Mouse (Mus musculus): ENCODE data around the gene Tmem60. TPM values are rescaled to one million over a fixed set of nuclear protein-coding genes. Genes with fewer than 3 reads are reported as not detected.

Gene Tmem60
- polyA plus RNA-seq, 1 experiment from 2014 or later: 76.2 TPM

- Histone ChIP-seq H3K4me3 (ENCODE audit: low read depth, low read length) (no peak overlapping the region), H3K9me3 (replicated peaks; ENCODE audit: control insufficient read depth, low read length) (no peaks in the 10 kb centered on the region), H3K27ac (ENCODE audit: low read depth, low read length) (no peak overlapping the region), H3K4me1 (ENCODE audit: control insufficient read depth, insufficient read depth, low read length) (no peaks in the 10 kb centered on the region), H3K4me2 (ENCODE audit: low read length) (no peak overlapping the region), H3K27me3 (replicated peaks; ENCODE audit: control insufficient read depth, insufficient read depth, low read length) (no peaks in the 10 kb centered on the region), H3K36me3 (ENCODE audit: control insufficient read depth, insufficient read depth, low read length) (no peaks in the 10 kb centered on the region), H3K9ac (ENCODE audit: low read length) (no peak overlapping the region)
- WGBS: 81% methylated on average over 3 of the region's 3 CpGs
- ATAC-seq (no peak), DNase-seq (ENCODE audit: low spot score) (no peak)
Measured at GRCm38 (mm10) chr5:20925451-20925850, 43.5 kb downstream of the Tmem60 start.

- DNase-seq (ENCODE audit: low spot score): no peak
- no peak overlapping the region for H3K27ac ChIP-seq (ENCODE audit: low read depth, low read length)
- no peak for ATAC-seq
- no peak overlapping the region for H3K4me3 ChIP-seq (ENCODE audit: low read depth, low read length)
- no peaks in the 10 kb centered on the region for H3K4me1 ChIP-seq (ENCODE audit: control insufficient read depth, insufficient read depth, low read length)
- no peaks in the 10 kb centered on the region for H3K9me3 ChIP-seq (replicated peaks; ENCODE audit: control insufficient read depth, low read length)
- H3K4me2 ChIP-seq (ENCODE audit: low read length): no peak overlapping the region
- WGBS: 87% methylated on average over 6 of the region's 6 CpGs
- H3K27me3 ChIP-seq (replicated peaks; ENCODE audit: control insufficient read depth, insufficient read depth, low read length): no peaks in the 10 kb centered on the region
- H3K9ac ChIP-seq (ENCODE audit: low read length): no peak overlapping the region
- no peaks in the 10 kb centered on the region for H3K36me3 ChIP-seq (ENCODE audit: control insufficient read depth, insufficient read depth, low read length)
Measured at GRCm38 (mm10) chr5:20929669-20930151, 47.7 kb downstream of the Tmem60 start.

DNA sequence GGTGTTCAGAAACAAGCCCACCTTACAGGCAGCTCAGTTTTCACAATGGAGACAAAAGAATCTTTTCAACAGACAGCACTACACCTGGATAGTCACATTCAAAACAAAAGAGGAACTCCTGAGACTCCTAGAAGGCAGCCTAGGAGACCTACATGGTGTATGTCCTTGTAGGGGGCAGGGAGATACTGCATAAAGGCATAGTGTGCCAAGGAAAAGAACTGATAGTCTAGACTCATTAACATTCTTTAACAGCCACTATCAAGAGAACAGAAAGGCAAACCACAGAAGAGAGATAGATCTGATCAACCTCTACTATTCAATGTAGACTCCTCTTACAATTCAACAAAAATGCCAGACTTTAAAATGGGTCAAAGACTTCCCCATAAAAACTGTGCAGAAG, 48.4 kb downstream of the Tmem60 start:
- H3K4me1 ChIP-seq (ENCODE audit: control insufficient read depth, insufficient read depth, low read length): no peaks in the 10 kb centered on the region
- no peak for ATAC-seq
- no peak overlapping the region for H3K4me3 ChIP-seq (ENCODE audit: low read depth, low read length)
- no peaks in the 10 kb centered on the region for H3K27me3 ChIP-seq (replicated peaks; ENCODE audit: control insufficient read depth, insufficient read depth, low read length)
- no peak for DNase-seq (ENCODE audit: low spot score)
- H3K27ac ChIP-seq (ENCODE audit: low read depth, low read length): no peak overlapping the region
- H3K9me3 ChIP-seq (replicated peaks; ENCODE audit: control insufficient read depth, low read length): no peaks in the 10 kb centered on the region
- no peak overlapping the region for H3K4me2 ChIP-seq (ENCODE audit: low read length)
- no peak overlapping the region for H3K9ac ChIP-seq (ENCODE audit: low read length)
- no peaks in the 10 kb centered on the region for H3K36me3 ChIP-seq (ENCODE audit: control insufficient read depth, insufficient read depth, low read length)

DNA sequence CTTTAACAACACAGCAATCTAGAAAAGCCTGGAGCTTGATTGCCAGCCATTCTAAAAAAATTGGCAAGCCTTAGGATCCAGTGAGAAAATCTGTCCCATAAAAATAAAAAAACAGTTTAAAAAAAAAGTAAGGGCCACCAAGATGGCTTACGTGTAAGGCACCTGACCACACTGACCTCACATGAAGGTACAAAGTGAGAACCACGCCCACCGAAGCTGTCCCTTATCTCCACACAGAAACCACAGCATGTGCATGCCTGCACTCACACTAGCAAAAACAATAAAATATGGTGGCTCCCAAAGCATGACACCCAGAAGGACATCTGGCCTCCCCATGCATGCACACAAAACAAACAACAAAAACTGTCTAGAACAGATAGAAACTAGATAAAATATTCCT, 49.3 kb downstream of the Tmem60 start:
- Histone ChIP-seq H3K9ac (ENCODE audit: low read length) (no peak overlapping the region), H3K4me2 (ENCODE audit: low read length) (no peak overlapping the region), H3K4me3 (ENCODE audit: low read depth, low read length) (no peak overlapping the region), H3K4me1 (ENCODE audit: control insufficient read depth, insufficient read depth, low read length) (no peaks in the 10 kb centered on the region), H3K9me3 (replicated peaks; ENCODE audit: control insufficient read depth, low read length) (no peaks in the 10 kb centered on the region), H3K27ac (ENCODE audit: low read depth, low read length) (no peak overlapping the region), H3K27me3 (replicated peaks; ENCODE audit: control insufficient read depth, insufficient read depth, low read length) (no peaks in the 10 kb centered on the region), H3K36me3 (ENCODE audit: control insufficient read depth, insufficient read depth, low read length) (no peaks in the 10 kb centered on the region)
- ATAC-seq: no peak
- DNase-seq (ENCODE audit: low spot score): no peak
- WGBS: 93% methylated on average over 3 of the region's 3 CpGs

- Histone ChIP-seq H3K9me3 (replicated peaks; ENCODE audit: control insufficient read depth, low read length) (no peaks in the 10 kb centered on the region), H3K4me1 (ENCODE audit: control insufficient read depth, insufficient read depth, low read length) (no peaks in the 10 kb centered on the region), H3K4me2 (ENCODE audit: low read length) (no peak overlapping the region), H3K27me3 (replicated peaks; ENCODE audit: control insufficient read depth, insufficient read depth, low read length) (no peaks in the 10 kb centered on the region), H3K9ac (ENCODE audit: low read length) (no peak overlapping the region), H3K4me3 (ENCODE audit: low read depth, low read length) (no peak overlapping the region), H3K27ac (ENCODE audit: low read depth, low read length) (no peak overlapping the region), H3K36me3 (ENCODE audit: control insufficient read depth, insufficient read depth, low read length) (no peaks in the 10 kb centered on the region)
- ATAC-seq (no peak), DNase-seq (ENCODE audit: low spot score) (no peak)
- WGBS: 94% methylated on average over 3 of the region's 3 CpGs
Measured at GRCm38 (mm10) chr5:20932585-20932984, 50.6 kb downstream of the Tmem60 start.

DNA sequence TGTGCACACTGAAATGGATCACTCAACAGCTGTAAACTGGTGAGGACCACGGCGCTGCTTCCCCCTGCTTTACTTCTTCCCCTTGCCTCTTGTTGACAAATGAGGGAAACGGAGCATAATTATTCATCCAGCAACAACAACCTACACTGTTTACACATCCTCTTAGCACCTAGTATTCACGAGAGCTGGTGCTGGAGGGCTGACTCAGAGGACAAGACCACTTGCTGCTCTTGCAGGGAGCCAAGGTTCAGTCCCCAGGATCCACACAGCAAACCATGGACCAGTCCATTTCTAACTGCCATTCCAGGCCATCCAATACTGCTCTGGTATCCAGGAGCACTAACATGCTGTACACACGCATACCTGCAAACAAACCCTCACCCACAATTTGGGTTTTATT, 53.9 kb downstream of the Tmem60 start:
- H3K4me3 ChIP-seq (ENCODE audit: low read depth, low read length): no peak overlapping the region
- no peaks in the 10 kb centered on the region for H3K4me1 ChIP-seq (ENCODE audit: control insufficient read depth, insufficient read depth, low read length)
- no peaks in the 10 kb centered on the region for H3K9me3 ChIP-seq (replicated peaks; ENCODE audit: control insufficient read depth, low read length)
- 82% methylated on average over 5 of the region's 5 CpGs for WGBS
- no peak overlapping the region for H3K4me2 ChIP-seq (ENCODE audit: low read length)
- H3K27me3 ChIP-seq (replicated peaks; ENCODE audit: control insufficient read depth, insufficient read depth, low read length): no peaks in the 10 kb centered on the region
- H3K36me3 ChIP-seq (ENCODE audit: control insufficient read depth, insufficient read depth, low read length): no peaks in the 10 kb centered on the region
- no peak overlapping the region for H3K9ac ChIP-seq (ENCODE audit: low read length)
- H3K27ac ChIP-seq (ENCODE audit: low read depth, low read length): no peak overlapping the region
- DNase-seq (ENCODE audit: low spot score): no peak
- ATAC-seq: no peak

Other genes starting within 250 kb of the Tmem60 start
- 18.4 and 23.8 TPM in 2 replicates for gene Phtf2, start 67 bp upstream of the Tmem60 start, polyA plus RNA-seq (2014; fragmentation: Nextera tagmentation; extraction: Ambion mirVana)
- 5.3 TPM in 2 replicates for gene Rsbn1l, start 74.2 kb downstream of the Tmem60 start, polyA plus RNA-seq (2014; fragmentation: Nextera tagmentation; extraction: Ambion mirVana)
- gene Ptpn12, start 173.7 kb downstream of the Tmem60 start, polyA plus RNA-seq (2014; fragmentation: Nextera tagmentation; extraction: Ambion mirVana): 31.3 and 35.5 TPM in 2 replicates